Mouse (Mus musculus) embryonic facial prominence, embryonic 12.5 days (tissue): ENCODE measurements around the gene Spns2. TPM values are rescaled to one million over a fixed set of nuclear protein-coding genes. Genes with fewer than 3 reads are reported as not detected.
A peak's percentile ranks its signal among the peaks of the same experiment; 100 is the strongest.

Source experiments
- ATAC-seq: fragments of 200-750 bp; cut with Nextera tagmentation; 2 replicates; pipeline ENCODE4 v1.8.0; 2017; ENCODE audit not compliant: insufficient number of reproducible peaks, insufficient read depth, low FRiP score, low TSS enrichment
- H3K27ac ChIP-seq: fragments of 300-500 bp; sonication (generic); 2 replicates; pipeline ENCODE4 v1.5.1; 2016; ENCODE audit warnings: mild to moderate bottlenecking
- H3K27me3 ChIP-seq: fragments of 300-500 bp; sonication (generic); 2 replicates; pipeline ENCODE4 v1.6.1; 2016; ENCODE audit warnings: mild to moderate bottlenecking, moderate library complexity
- H3K36me3 ChIP-seq: fragments of 300-500 bp; sonication (generic); 2 replicates; pipeline ENCODE4 v1.6.1; 2016; ENCODE audit warnings: mild to moderate bottlenecking
- H3K4me1 ChIP-seq: fragments of 300-500 bp; sonication (generic); 2 replicates; pipeline ENCODE4 v1.6.1; 2016
- H3K4me2 ChIP-seq: fragments of 300-500 bp; sonication (generic); replicated peaks from 2 replicates; pipeline ENCODE4 v1.6.1; 2016; ENCODE audit warnings: mild to moderate bottlenecking, moderate library complexity
- H3K4me3 ChIP-seq: fragments of 300-500 bp; sonication (generic); 2 replicates; pipeline ENCODE4 v1.5.1; 2016; ENCODE audit warnings: mild to moderate bottlenecking
- H3K9ac ChIP-seq: fragments of 300-500 bp; sonication (generic); 2 replicates; pipeline ENCODE4 v1.6.1; 2016; ENCODE audit warnings: mild to moderate bottlenecking, moderate library complexity
- H3K9me3 ChIP-seq: fragments of 300-500 bp; sonication (generic); 2 replicates; pipeline ENCODE4 v1.6.1; 2016; ENCODE audit warnings: mild to moderate bottlenecking, moderate library complexity
- WGBS: fragments of 180-500 bp; shearing (Covaris S2); methylation state at CpG from one replicate; pipeline ENCODE4 v1.1.7; 2016; 5-methylcytosine and 5-hydroxymethylcytosine counted together
- polyA plus RNA-seq: library from polyadenylated mRNA; unstranded; fragments of >200 nt; fragmentation: Nextera tagmentation; extraction: Ambion mirVana; gene quantifications from 2 replicates; pipeline ENCODE4 v1.2.1, GENCODE M21; 2016

Gene Spns2
- polyA plus RNA-seq, 1 experiment from 2014 or later, result 3.9 TPM

- H3K27me3 ChIP-seq, result peaks cover 14% of the 10 kb centered on the region
- H3K4me1 ChIP-seq, result peaks cover 31% of the 10 kb centered on the region
- 43% methylated on average over 8 of the region's 8 CpGs for whole genome bisulfite sequencing
- no peak overlapping the region for H3K4me3 ChIP-seq
- H3K9me3 ChIP-seq, result no peaks in the 10 kb centered on the region
- no peak for ATAC-seq
- no peaks in the 10 kb centered on the region for H3K36me3 ChIP-seq
- no peak overlapping the region for H3K27ac ChIP-seq
- H3K4me2 ChIP-seq, result no peak overlapping the region
- no peak overlapping the region for H3K9ac ChIP-seq
Measured at GRCm38 (mm10) chr11:72406079-72406675, 83.5 kb downstream of the Spns2 start.

- no peaks in the 10 kb centered on the region for H3K9me3 ChIP-seq
- no peak for ATAC-seq
- no peak overlapping the region for H3K4me2 ChIP-seq
- no peaks in the 10 kb centered on the region for H3K36me3 ChIP-seq
- H3K27ac ChIP-seq, result no peak overlapping the region
- peaks cover 27% of the 10 kb centered on the region for H3K4me1 ChIP-seq
- peaks cover 11% of the 10 kb centered on the region for H3K27me3 ChIP-seq
- WGBS, result 48% methylated on average over 4 of the region's 4 CpGs
- no peak overlapping the region for H3K4me3 ChIP-seq
- no peak overlapping the region for H3K9ac ChIP-seq
Measured at GRCm38 (mm10) chr11:72405532-72405931, 84.2 kb downstream of the Spns2 start.

- Histone ChIP-seq H3K4me3 (no peak overlapping the region), H3K4me1 (peaks cover 23% of the 10 kb centered on the region), H3K36me3 (no peaks in the 10 kb centered on the region), H3K9ac (no peak overlapping the region), H3K27ac (no peak overlapping the region), H3K4me2 (no peak overlapping the region), H3K27me3 (no peaks in the 10 kb centered on the region), H3K9me3 (no peaks in the 10 kb centered on the region)
- no peak for ATAC-seq
- 77% methylated on average over 12 of the region's 12 CpGs for WGBS
Measured at GRCm38 (mm10) chr11:72402969-72403368, 86.7 kb downstream of the Spns2 start.

- Histone ChIP-seq H3K36me3 (no peaks in the 10 kb centered on the region), H3K27ac (0 out of 2 replicates have a peak overlapping the region, but pooled peaks have one; percentile 30), H3K4me2 (no peak overlapping the region), H3K4me3 (no peak overlapping the region), H3K27me3 (no peaks in the 10 kb centered on the region), H3K9me3 (no peaks in the 10 kb centered on the region), H3K4me1 (peaks cover 20% of the 10 kb centered on the region; the same call in 1 of the 2 replicates), H3K9ac (no peak overlapping the region)
- ATAC-seq, result no peak
- 69% methylated on average over 5 of the region's 5 CpGs for WGBS
Measured at GRCm38 (mm10) chr11:72402017-72402416, 87.7 kb downstream of the Spns2 start.

Other genes starting within 250 kb of the Spns2 start
- 0.14 and 0.31 TPM in 2 replicates for gene Slc13a5, start 222.7 kb downstream of the Spns2 start, polyA plus RNA-seq
- gene Xaf1, start 188.3 kb downstream of the Spns2 start, polyA plus RNA-seq, result 1.9 and 2.6 TPM in 2 replicates
- not detected in 2 replicates for gene Fbxo39, start 175.5 kb downstream of the Spns2 start, polyA plus RNA-seq
- gene Tekt1, start 127.5 kb downstream of the Spns2 start, polyA plus RNA-seq, result 5.1 and 6.4 TPM in 2 replicates
- 22.6 and 23.4 TPM in 2 replicates for gene Smtnl2, start 78.2 kb downstream of the Spns2 start, polyA plus RNA-seq
- gene Ggt6, start 54.4 kb downstream of the Spns2 start, polyA plus RNA-seq, result 0.09 and 0.32 TPM in 2 replicates
- 148 and 172 TPM in 2 replicates for gene Mybbp1a, start 48.5 kb downstream of the Spns2 start, polyA plus RNA-seq
- not detected in 2 replicates for gene Spns3, start 60.6 kb upstream of the Spns2 start, polyA plus RNA-seq
- gene Ube2g1, start 117.4 kb upstream of the Spns2 start, polyA plus RNA-seq, result 90.3 and 90.8 TPM in 2 replicates
- gene Ankfy1, start 200.1 kb upstream of the Spns2 start, polyA plus RNA-seq, result 29.8 and 31.6 TPM in 2 replicates